Comparison of ENCODE assay signal across 10 mouse cellular contexts in genomic region chr4:134567377-134568226, GRCm38 (mm10). TPM values are rescaled to one million over a fixed set of nuclear protein-coding genes. Genes with fewer than 3 reads are reported as not detected.
A peak's percentile ranks its signal among the peaks of the same experiment; 100 is the strongest.
DNase-seq lines count a peak whose midpoint lies in the region; ATAC-seq and TF ChIP-seq lines count a peak whose summit lies in the region.
"Had no signal": no experiment of that assay in that cellular context is flagged by ENCODE, and none has a peak within 500 bp of the region (broad histone marks: within the 10 kb centered on the region; RNA-seq: fewer than 3 reads in every experiment).

No protein-coding gene starts in this region.

- H3K4me3 ChIP-seq in stomach, embryonic 15.5 days (replicated peaks) = no peak overlapping the region
- H3K4me3 ChIP-seq in stomach, postnatal 0 days (ENCODE audit: low read depth, low read length) = no peak overlapping the region
- no peak overlapping the region for H3K4me3 ChIP-seq in thymus, adult 2 months (ENCODE audit: control insufficient read depth, insufficient read depth, low read length)
- H3K4me3 ChIP-seq: limb, embryonic 15.5 days had no signal

- no peak overlapping the region for H3K4me2 ChIP-seq in stomach, embryonic 15.5 days
- no peak overlapping the region for H3K4me2 ChIP-seq in stomach, postnatal 0 days (replicated peaks; ENCODE audit: low read depth)
- H3K4me2 ChIP-seq: limb, embryonic 15.5 days had no signal

- no peaks in the 10 kb centered on the region for H3K4me1 ChIP-seq in stomach, embryonic 15.5 days
- H3K4me1 ChIP-seq in stomach, postnatal 0 days (replicated peaks; ENCODE audit: control insufficient read depth, insufficient read depth) = no peaks in the 10 kb centered on the region
- no peaks in the 10 kb centered on the region for H3K4me1 ChIP-seq in thymus, adult 2 months (replicated peaks; ENCODE audit: control insufficient read depth, insufficient read depth, low read length)

- no peak overlapping the region for H3K9ac ChIP-seq in stomach, embryonic 15.5 days
- H3K9ac ChIP-seq in stomach, postnatal 0 days (ENCODE audit: low read length) = no peak overlapping the region
- H3K9ac ChIP-seq: limb, embryonic 15.5 days had no signal

- no peak overlapping the region for H3K27ac ChIP-seq in stomach, embryonic 15.5 days
- H3K27ac ChIP-seq in stomach, postnatal 0 days (replicated peaks) = no peak overlapping the region
- H3K27ac ChIP-seq in thymus, adult 2 months (ENCODE audit: control insufficient read depth, insufficient read depth, low read length) = no peak overlapping the region
- H3K27ac ChIP-seq: limb, embryonic 15.5 days had no signal

- no peaks in the 10 kb centered on the region for H3K27me3 ChIP-seq in stomach, embryonic 15.5 days (replicated peaks)
- H3K27me3 ChIP-seq in stomach, postnatal 0 days (ENCODE audit: control insufficient read depth, insufficient read depth, low read length) = no peaks in the 10 kb centered on the region
- H3K27me3 ChIP-seq in thymus, adult 2 months (ENCODE audit: control insufficient read depth, insufficient read depth, low read length) = no peaks in the 10 kb centered on the region

- no peak for TF ChIP-seq EP300 in stomach, postnatal 0 days (optimal IDR thresholded peaks at IDR 0.05)

- ATAC-seq in stomach, embryonic 15.5 days (ENCODE audit: insufficient read depth, low FRiP score, low read depth) = peak; percentile 43; the same call in 1 of the 2 replicates
- no peak for ATAC-seq in stomach, postnatal 0 days (ENCODE audit: low FRiP score, low TSS enrichment)
- no peak for ATAC-seq in erythroid progenitor cell, adult 5-6 weeks (replicated peaks; ENCODE audit: low FRiP score, poor library complexity, severe bottlenecking)

- H3K36me3 ChIP-seq in stomach, embryonic 15.5 days = no peaks in the 10 kb centered on the region
- H3K36me3 ChIP-seq in stomach, postnatal 0 days (ENCODE audit: control insufficient read depth, insufficient read depth, low read length) = no peaks in the 10 kb centered on the region
- H3K36me3 ChIP-seq in thymus, adult 2 months (ENCODE audit: control insufficient read depth, insufficient read depth, low read length) = no peaks in the 10 kb centered on the region

- no peak for TF ChIP-seq POLR2A in thymus, adult 2 months (IDR thresholded peaks at IDR 0.05; ENCODE audit: control insufficient read depth, extremely low read depth, insufficient read depth, low read length, poor library complexity)

- 38% methylated on average over 19 of the region's 19 CpGs for WGBS in stomach, embryonic 15.5 days
- 43% methylated on average over 19 of the region's 19 CpGs for whole genome bisulfite sequencing in stomach, postnatal 0 days
- 94% methylated on average over 19 of the region's 19 CpGs for WGBS in thymus, adult 2 months

- peak; percentile 26 for DNase-seq in embryo, embryonic 11 days
- no peak for DNase-seq in embryo, embryonic 10 days (ENCODE audit: low spot score)
- DNase-seq in stomach, postnatal 0 days (ENCODE audit: low spot score) = no peak
- peak; percentile 41 to 53 for DNase-seq in layer of hippocampus, adult 8-10 months (ENCODE audit: low spot score in 2 of 2)
- no peak for DNase-seq in thymus, adult 2 months
- DNase-seq in heart, adult 11 months = no peak
- DNase-seq: thymus, adult 18-20 months had no signal

- H3K9me3 ChIP-seq in stomach, embryonic 15.5 days = no peaks in the 10 kb centered on the region
- H3K9me3 ChIP-seq in stomach, postnatal 0 days (ENCODE audit: control insufficient read depth, low read length) = no peaks in the 10 kb centered on the region
- H3K9me3 ChIP-seq: limb, embryonic 15.5 days had no signal

- no peak for TF ChIP-seq CTCF in stomach, postnatal 0 days (IDR thresholded peaks at IDR 0.05; ENCODE audit: low read depth)
- TF ChIP-seq CTCF in thymus, adult 2 months (IDR thresholded peaks at IDR 0.05; ENCODE audit: borderline replicate concordance, control insufficient read depth, extremely low read depth, insufficient read depth, low read length, poor library complexity) = no peak

RNA-seq across cellular contexts. Expression of gene Selenon, which starts 15.6 kb away (rescaled TPM):
- 33.0 and 37.8 TPM in 2 replicates for polyA plus RNA-seq in stomach, embryonic 15.5 days (2015; fragmentation: Nextera tagmentation; extraction: Ambion mirVana)
- polyA plus RNA-seq in stomach, postnatal 0 days (2015; fragmentation: Nextera tagmentation; extraction: Ambion mirVana) = 8.6 and 12.1 TPM in 2 replicates
- 10 to 100 TPM; 18.4 to 22.8 (median 21.2) TPM for total RNA-seq in layer of hippocampus, adult 8-10 months (2022)
- 7.9 and 9.1 TPM in 2 replicates for polyA plus RNA-seq in thymus, adult 2 months (2012; rRNA removed)
- 7.6 and 9.6 TPM in 2 replicates for total RNA-seq in erythroid progenitor cell, adult 5-6 weeks (2015; ENCODE audit: low replicate concordance)
- total RNA-seq in erythroid progenitor cell, adult 5-6 weeks (2017; ENCODE audit: low replicate concordance) = 0.77 and 2.2 TPM in 2 replicates

RNA-seq across cellular contexts. Expression of gene Mtfr1l, which starts 32.4 kb away (rescaled TPM):
- 92.1 and 101 TPM in 2 replicates for polyA plus RNA-seq in stomach, embryonic 15.5 days (2015; fragmentation: Nextera tagmentation; extraction: Ambion mirVana)
- 64.7 and 70.3 TPM in 2 replicates for polyA plus RNA-seq in stomach, postnatal 0 days (2015; fragmentation: Nextera tagmentation; extraction: Ambion mirVana)
- total RNA-seq in layer of hippocampus, adult 8-10 months (2022) = 10 to 100 TPM; 65.9 to 74.2 (median 67.9) TPM
- polyA plus RNA-seq in thymus, adult 2 months (2012; rRNA removed) = 69.2 and 77.3 TPM in 2 replicates
- total RNA-seq in erythroid progenitor cell, adult 5-6 weeks (2015; ENCODE audit: low replicate concordance) = 19.5 and 22.6 TPM in 2 replicates
- total RNA-seq in erythroid progenitor cell, adult 5-6 weeks (2017; ENCODE audit: low replicate concordance) = 17.2 and 17.9 TPM in 2 replicates

RNA-seq across cellular contexts. Expression of gene Aunip, which starts 56.8 kb away (rescaled TPM):
- polyA plus RNA-seq in stomach, embryonic 15.5 days (2015; fragmentation: Nextera tagmentation; extraction: Ambion mirVana) = 12.7 and 14.0 TPM in 2 replicates
- polyA plus RNA-seq in stomach, postnatal 0 days (2015; fragmentation: Nextera tagmentation; extraction: Ambion mirVana) = 3.5 and 3.8 TPM in 2 replicates
- under 1 TPM in 3 of 4 experiments, not detected in 1; 0.25 to 0.85 (median 0.33) TPM for total RNA-seq in layer of hippocampus, adult 8-10 months (2022)
- polyA plus RNA-seq in thymus, adult 2 months (2012; rRNA removed) = 2.1 and 3.8 TPM in 2 replicates
- 3.8 and 15.5 TPM in 2 replicates for total RNA-seq in erythroid progenitor cell, adult 5-6 weeks (2015; ENCODE audit: low replicate concordance)
- 16.3 and 20.5 TPM in 2 replicates for total RNA-seq in erythroid progenitor cell, adult 5-6 weeks (2017; ENCODE audit: low replicate concordance)

Comparison
In these comparisons a context has a peak if more than half of its experiments do, and no peak if none do; other contexts are left out.
1. DNase-seq: peak in embryo, embryonic 11 days (single experiment) and layer of hippocampus, adult 8-10 months (2 of 2); none in embryo, embryonic 10 days (single experiment), stomach, postnatal 0 days (single experiment), thymus, adult 2 months (single experiment) and heart, adult 11 months (single experiment).